Mouse (Mus musculus): ENCODE results near the gene Kctd20. TPM values are rescaled to one million over a fixed set of nuclear protein-coding genes. Genes with fewer than 3 reads are reported as not detected.

Kctd20 gene
- polyA plus RNA-seq, 1 experiment from 2014 or later = 93.9 TPM

DNA sequence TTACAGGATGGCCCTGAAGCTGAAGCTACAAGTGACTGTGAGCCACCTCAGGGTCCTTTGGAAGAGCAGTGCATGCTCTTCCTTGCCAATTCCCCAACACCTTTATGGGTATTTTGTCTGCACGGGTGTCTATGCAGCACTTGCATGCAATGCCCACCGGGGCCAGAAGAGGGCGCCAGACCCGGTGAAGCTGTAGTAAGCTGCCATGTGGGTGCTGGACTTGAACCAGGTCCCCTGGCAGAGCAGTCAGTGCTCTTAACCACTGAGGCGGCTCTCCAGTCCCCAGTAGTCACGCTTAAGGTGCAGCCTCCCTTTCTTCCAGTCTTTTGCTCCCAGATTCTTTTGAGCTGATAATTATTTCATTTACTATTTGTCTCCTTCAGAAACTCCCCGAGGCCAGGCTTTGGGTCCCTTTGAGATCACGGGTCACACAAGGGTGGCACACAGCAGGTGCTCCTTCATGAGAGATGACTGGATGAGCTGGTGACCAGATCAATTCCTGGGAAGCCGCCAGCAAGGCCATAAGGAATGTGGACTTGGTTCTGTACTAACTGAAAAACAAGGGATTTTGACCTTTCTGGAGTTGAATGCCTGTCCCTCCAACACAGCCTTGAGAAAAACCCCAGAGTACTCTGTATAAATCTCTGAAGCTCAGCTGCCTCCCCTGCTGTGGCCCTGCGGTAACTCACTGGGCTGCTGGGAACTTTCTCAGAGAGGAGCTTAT, 15.0 kb upstream of the Kctd20 start:
- Histone ChIP-seq H3K27ac (no peak overlapping the region), H3K4me1 (no peaks in the 10 kb centered on the region), H3K4me2 (no peak overlapping the region), H3K36me3 (replicated peaks) (no peaks in the 10 kb centered on the region), H3K9me3 (no peaks in the 10 kb centered on the region), H3K4me3 (no peak overlapping the region), H3K9ac (no peak overlapping the region), H3K27me3 (replicated peaks) (no peaks in the 10 kb centered on the region)
- 84% methylated on average over 10 of the region's 10 CpGs for WGBS
- no peak for ATAC-seq (replicated peaks)

DNA sequence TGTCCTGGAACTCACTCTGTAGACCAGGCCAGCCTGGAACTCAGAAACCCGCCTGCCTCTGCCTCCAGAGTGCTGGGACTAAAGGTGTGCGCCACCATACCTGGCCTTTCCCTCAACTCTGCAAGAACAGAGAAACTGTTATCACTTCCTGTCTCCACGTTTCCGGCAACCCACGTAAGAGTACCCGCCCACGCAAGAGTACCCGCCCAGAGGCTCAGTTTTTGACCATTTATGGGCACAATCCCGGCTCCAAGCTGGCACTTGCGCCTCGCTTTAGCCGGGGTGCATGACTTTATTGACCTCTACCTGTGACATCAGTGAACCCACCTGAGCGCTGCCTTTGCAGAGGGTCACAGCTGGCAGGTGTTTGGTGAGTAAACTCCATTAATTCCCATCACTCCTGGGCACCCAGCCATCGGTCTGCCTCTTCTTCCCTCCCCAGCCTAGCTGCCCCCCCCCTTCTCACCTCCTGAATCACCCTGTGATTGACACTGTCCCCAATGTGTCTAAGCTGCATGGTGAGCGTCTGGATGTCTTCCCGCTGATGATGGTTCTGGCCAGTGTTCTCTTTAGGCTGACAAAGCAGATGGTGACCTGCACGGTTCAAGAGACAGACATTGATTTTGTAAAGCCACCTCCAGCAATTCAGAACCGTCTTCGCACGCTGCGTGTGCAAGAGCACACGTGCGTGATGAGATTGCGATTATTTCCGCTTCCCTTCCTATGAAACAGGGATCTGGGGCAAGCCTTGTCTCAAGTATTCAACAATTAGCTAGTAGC, 10.8 kb upstream of the Kctd20 start:
- Histone ChIP-seq H3K9ac (no peak overlapping the region), H3K9me3 (no peaks in the 10 kb centered on the region), H3K4me2 (no peak overlapping the region), H3K4me3 (no peak overlapping the region), H3K27me3 (replicated peaks) (no peaks in the 10 kb centered on the region), H3K4me1 (no peaks in the 10 kb centered on the region), H3K36me3 (replicated peaks) (no peaks in the 10 kb centered on the region), H3K27ac (no peak overlapping the region)
- no peak for ATAC-seq (replicated peaks)
- 88% methylated on average over 25 of the region's 25 CpGs for WGBS

DNA sequence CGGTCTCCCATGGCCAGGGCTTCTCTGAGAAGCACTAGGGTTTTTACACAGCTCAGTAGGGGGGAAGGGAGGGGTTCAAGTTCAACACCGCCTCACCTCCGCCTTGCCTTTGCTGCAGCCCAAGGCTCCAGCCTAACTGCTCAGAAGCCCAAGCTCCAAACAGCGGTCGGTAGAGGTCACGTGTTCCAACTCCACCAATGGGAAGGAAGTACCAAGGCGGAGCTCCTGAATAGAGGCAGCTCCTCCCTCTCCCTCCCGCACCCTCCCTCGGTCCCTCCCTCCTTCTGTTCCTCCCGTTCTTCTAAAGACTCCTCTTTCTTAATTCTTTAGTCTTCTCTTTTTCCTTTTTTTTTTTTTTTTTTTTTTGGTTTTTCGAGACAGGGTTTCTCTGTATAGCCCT, 9.6 kb upstream of the Kctd20 start:
- Histone ChIP-seq H3K4me2 (no peak overlapping the region), H3K4me3 (no peak overlapping the region), H3K27ac (no peak overlapping the region), H3K9me3 (no peaks in the 10 kb centered on the region), H3K36me3 (replicated peaks) (no peaks in the 10 kb centered on the region), H3K4me1 (no peaks in the 10 kb centered on the region), H3K9ac (no peak overlapping the region), H3K27me3 (replicated peaks) (no peaks in the 10 kb centered on the region)
- WGBS = 87% methylated on average over 10 of the region's 11 CpGs
- ATAC-seq (replicated peaks) = no peak

DNA sequence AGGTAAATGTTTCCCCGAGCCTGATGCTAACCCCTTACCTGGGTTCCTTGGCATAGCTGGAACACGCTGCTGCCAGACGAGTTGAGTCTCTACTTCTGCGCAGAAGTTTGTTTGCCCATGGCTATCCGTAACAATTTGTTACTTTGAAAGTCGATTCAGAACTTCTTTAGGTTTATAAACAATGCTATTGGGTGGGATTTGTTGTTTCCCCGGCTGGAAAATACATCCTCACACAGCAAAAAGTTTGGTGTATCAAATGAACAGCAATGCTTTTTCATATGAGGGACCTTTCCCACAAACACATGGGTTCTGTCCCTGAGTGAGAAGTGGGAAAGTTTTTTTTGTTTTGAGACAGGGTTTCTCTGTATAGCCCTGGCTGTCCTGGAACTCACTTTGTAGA, 8.0 kb upstream of the Kctd20 start, which contains the start of gene Pxt1:
Gene Pxt1 (minus strand): TSS at position 101 of the 400 bp plus-strand sequence.
- WGBS = 90% methylated on average over 7 of the region's 7 CpGs
- H3K4me1 ChIP-seq = no peaks in the 10 kb centered on the region
- H3K27me3 ChIP-seq (replicated peaks) = no peaks in the 10 kb centered on the region
- no peak within 1 kb of the TSS for H3K4me2 ChIP-seq
- H3K27ac ChIP-seq = no peak within 1 kb of the TSS
- no peak for ATAC-seq (replicated peaks)
- no peak within 1 kb of the TSS for H3K4me3 ChIP-seq
- H3K9ac ChIP-seq = no peak within 1 kb of the TSS
- no peaks in the 10 kb centered on the region for H3K36me3 ChIP-seq (replicated peaks)
- H3K9me3 ChIP-seq = peaks cover 3% of the 10 kb centered on the region; the same call in 1 of the 2 replicates

DNA sequence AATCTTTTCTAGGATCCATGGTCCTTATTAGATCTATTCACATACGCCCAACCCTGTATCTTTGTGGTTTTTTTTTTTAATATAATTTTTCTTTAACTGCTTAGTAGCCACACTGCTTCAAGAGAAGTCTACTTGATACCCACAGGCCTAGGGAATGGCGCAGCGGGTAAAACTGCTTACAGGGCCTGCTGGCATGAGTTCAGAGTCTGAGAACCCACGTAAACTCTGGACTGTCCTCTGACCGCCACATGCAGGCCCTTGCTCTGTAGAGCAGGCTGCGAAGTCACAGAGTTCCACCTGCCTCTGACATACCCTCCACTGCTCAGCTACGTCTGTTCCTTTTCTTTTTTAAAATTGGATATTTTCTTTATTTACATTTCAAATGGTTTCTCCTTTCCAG, 7.3 kb upstream of the Kctd20 start:
- Histone ChIP-seq H3K27me3 (replicated peaks) (no peaks in the 10 kb centered on the region), H3K9ac (no peak overlapping the region), H3K4me2 (no peak overlapping the region), H3K4me3 (no peak overlapping the region), H3K4me1 (no peaks in the 10 kb centered on the region), H3K9me3 (peaks cover 3% of the 10 kb centered on the region; the same call in 1 of the 2 replicates), H3K27ac (no peak overlapping the region), H3K36me3 (replicated peaks) (no peaks in the 10 kb centered on the region)
- WGBS = 94% methylated on average over 7 of the region's 7 CpGs
- no peak for ATAC-seq (replicated peaks)

DNA sequence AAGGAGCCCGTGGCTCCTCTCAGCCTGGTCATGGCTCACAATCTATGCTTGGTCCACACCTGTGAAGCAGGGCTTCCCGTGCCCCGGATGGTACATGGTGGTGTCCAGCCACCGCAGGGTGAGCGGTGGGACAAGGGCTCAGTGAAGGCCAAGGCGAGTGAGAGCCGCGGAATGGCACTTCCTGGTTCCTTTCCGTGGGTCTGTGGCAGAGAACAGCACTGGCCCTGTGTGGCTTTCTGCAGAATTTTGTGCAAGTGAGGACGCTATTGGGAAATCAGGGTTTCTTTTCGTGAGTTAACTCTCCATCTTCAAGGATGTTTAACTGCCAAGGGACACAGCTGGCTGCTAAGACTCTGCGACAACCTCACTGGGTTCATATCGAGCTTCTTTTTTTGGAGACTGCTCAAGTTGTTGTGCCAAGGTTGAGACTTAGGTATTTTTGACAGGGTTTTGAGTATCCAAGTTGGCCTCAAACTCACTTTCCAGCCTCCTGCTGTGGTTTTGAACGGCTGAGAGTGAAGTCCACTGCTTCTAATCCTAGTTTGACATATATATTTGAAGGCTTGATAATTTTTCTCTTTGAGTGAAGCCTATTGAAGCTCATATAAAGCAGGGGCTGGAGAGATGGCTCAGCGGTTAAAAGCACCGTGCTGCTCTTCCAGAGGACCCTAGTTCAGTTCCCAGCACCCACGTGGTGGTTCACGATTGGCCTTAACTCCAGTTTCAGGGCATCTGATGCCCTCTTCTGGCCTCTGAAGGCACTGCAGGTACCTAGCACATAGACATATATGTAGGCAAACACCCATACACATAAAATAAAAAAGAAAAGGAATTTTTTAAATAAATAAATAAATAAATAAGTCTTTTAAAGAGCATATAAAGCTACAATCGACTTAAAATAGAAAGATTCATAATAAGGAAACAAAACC, 4.5 kb upstream of the Kctd20 start:
- WGBS = 90% methylated on average over 19 of the region's 19 CpGs
- no peak overlapping the region for H3K4me3 ChIP-seq
- H3K27ac ChIP-seq = no peak overlapping the region
- H3K27me3 ChIP-seq (replicated peaks) = no peaks in the 10 kb centered on the region
- H3K36me3 ChIP-seq (replicated peaks) = no peaks in the 10 kb centered on the region
- ATAC-seq (replicated peaks) = no peak
- peaks cover 7% of the 10 kb centered on the region for H3K4me1 ChIP-seq
- no peak overlapping the region for H3K9ac ChIP-seq
- H3K9me3 ChIP-seq = peaks cover 3% of the 10 kb centered on the region; the same call in 1 of the 2 replicates
- no peak overlapping the region for H3K4me2 ChIP-seq

DNA sequence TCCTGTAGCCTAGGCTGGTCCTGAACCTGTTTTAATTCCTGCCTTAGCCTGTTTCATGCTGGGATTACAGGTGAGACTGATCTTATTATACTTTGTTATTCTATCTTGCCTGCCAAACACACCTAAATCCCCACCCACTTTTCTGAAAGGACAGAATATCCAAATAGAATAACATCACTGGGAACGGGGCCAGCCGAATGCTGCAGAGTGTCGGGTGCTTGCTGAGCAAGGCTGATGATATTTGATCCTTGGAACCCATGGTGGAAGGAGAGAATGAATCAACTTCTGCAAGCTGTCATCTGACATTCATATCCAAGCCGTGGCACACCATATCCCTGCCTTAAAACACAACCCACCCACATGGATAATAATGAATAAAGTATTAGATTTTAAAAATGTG, 3.1 kb upstream of the Kctd20 start:
- no peak overlapping the region for H3K4me2 ChIP-seq
- H3K9ac ChIP-seq = no peak overlapping the region
- ATAC-seq (replicated peaks) = no peak
- H3K4me3 ChIP-seq = no peak overlapping the region
- H3K36me3 ChIP-seq (replicated peaks) = no peaks in the 10 kb centered on the region
- no peak overlapping the region for H3K27ac ChIP-seq
- peaks cover 13% of the 10 kb centered on the region for H3K4me1 ChIP-seq
- no peaks in the 10 kb centered on the region for H3K27me3 ChIP-seq (replicated peaks)
- peaks cover 3% of the 10 kb centered on the region; the same call in 1 of the 2 replicates for H3K9me3 ChIP-seq
- 84% methylated on average over 4 of the region's 4 CpGs for WGBS

DNA sequence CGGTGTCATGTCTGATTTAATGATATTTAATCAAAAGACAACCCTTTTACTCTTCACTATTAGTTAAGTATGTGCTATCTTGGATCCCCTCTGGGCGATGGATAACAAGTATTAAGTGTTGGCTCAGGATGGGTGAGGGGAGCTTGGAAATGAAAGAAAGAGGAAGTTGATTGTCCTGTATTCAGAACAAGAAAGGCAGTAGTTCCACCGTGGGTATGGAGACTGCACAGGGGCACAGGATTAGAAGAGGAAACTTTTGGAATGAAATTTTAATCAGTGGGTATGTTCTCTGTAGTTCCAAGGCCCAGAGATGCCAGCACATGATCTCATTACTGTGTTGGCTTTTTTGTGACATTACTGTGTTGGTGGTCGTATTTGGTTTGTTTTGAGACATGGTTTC, 999 bp upstream of the Kctd20 start:
- H3K4me2 ChIP-seq = no peak overlapping the region
- peaks cover 3% of the 10 kb centered on the region; the same call in 1 of the 2 replicates for H3K9me3 ChIP-seq
- no peaks in the 10 kb centered on the region for H3K36me3 ChIP-seq (replicated peaks)
- H3K9ac ChIP-seq = no peak overlapping the region
- WGBS = 81% methylated on average over 4 of the region's 4 CpGs
- H3K4me3 ChIP-seq = no peak overlapping the region
- ATAC-seq (replicated peaks) = no peak
- no peaks in the 10 kb centered on the region for H3K27me3 ChIP-seq (replicated peaks)
- peaks cover 26% of the 10 kb centered on the region for H3K4me1 ChIP-seq
- H3K27ac ChIP-seq = no peak overlapping the region

DNA sequence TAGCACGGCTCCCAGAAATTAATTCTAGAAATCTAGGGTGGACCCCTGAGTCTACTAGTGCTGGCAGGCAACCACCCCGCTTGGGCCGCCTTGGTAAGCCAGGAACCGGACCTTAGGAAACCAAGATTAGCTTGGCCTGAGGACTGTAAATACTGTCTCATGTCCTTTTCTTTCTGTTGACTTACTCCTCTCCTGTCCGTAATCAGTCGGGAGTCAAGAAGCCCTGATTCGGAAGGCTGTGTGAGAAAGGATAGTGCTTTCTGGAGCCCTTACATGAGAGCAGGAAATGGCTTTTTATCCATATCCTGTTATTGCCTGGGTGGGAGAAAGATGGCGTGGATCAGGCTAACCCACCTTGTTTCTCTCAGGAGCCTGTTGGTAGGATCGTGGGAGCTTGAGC, 1.5 kb downstream of the Kctd20 start:
- Histone ChIP-seq H3K27me3 (replicated peaks) (no peaks in the 10 kb centered on the region), H3K9ac (peak overlapping the region; percentile 85), H3K4me1 (peaks cover 26% of the 10 kb centered on the region), H3K36me3 (replicated peaks) (no peaks in the 10 kb centered on the region), H3K9me3 (no peaks in the 10 kb centered on the region), H3K4me2 (peak overlapping the region; percentile 62), H3K4me3 (peak overlapping the region; percentile 82), H3K27ac (peak overlapping the region; percentile 98)
- ATAC-seq (replicated peaks) = no peak
- 17% methylated on average over 9 of the region's 9 CpGs for WGBS

DNA sequence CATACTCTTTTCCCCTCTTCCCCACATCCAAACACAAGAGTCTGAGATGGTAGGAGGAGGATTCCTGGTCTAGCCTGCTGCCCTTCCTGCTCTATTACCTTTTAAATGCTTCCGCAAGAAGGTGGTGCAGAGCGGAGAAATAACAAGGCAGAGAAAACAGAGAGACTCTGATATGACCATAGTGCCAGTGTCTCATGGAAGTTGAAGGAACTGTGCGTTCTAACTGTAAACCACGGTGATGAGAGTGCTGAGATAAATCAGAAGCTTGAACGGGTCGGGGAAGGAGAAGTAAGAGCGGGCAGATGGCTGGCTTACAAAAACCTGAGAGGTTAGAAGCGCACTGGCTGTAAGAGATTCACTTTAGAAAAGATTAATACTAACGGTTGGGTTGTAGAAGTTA, 2.7 kb downstream of the Kctd20 start:
- Histone ChIP-seq H3K4me3 (no peak overlapping the region), H3K27me3 (replicated peaks) (no peaks in the 10 kb centered on the region), H3K4me2 (peak overlapping the region; percentile 62), H3K9ac (no peak overlapping the region), H3K36me3 (replicated peaks) (no peaks in the 10 kb centered on the region), H3K4me1 (peaks cover 26% of the 10 kb centered on the region), H3K27ac (no peak overlapping the region), H3K9me3 (no peaks in the 10 kb centered on the region)
- WGBS = 96% methylated on average over 9 of the region's 9 CpGs
- ATAC-seq (replicated peaks) = no peak

DNA sequence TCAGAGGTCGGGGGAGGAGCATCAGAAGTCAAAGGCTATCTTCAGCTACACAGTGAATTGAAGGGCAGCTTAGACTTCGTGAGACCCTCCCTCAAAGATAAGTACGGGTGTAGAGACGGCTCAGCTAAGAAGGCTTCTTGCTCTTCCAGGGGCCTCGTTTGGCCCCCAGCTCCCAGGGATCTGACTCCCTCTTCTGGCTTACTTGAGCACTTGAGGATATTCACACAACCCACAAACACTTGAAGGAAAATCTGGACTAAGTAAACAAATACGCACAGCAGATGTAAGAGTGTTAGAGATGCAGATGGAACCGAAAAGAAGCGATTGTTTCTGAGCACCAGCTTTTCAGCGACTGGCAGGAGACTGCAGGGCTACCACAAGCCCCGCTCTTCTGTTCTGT, 8.8 kb downstream of the Kctd20 start:
- no peaks in the 10 kb centered on the region for H3K9me3 ChIP-seq
- H3K9ac ChIP-seq = no peak overlapping the region
- no peak overlapping the region for H3K4me2 ChIP-seq
- no peak overlapping the region for H3K27ac ChIP-seq
- H3K4me1 ChIP-seq = no peaks in the 10 kb centered on the region
- peaks cover 22% of the 10 kb centered on the region for H3K36me3 ChIP-seq (replicated peaks)
- H3K27me3 ChIP-seq (replicated peaks) = no peaks in the 10 kb centered on the region
- no peak overlapping the region for H3K4me3 ChIP-seq
- no peak for ATAC-seq (replicated peaks)
- WGBS = 66% methylated on average over 10 of the region's 10 CpGs

DNA sequence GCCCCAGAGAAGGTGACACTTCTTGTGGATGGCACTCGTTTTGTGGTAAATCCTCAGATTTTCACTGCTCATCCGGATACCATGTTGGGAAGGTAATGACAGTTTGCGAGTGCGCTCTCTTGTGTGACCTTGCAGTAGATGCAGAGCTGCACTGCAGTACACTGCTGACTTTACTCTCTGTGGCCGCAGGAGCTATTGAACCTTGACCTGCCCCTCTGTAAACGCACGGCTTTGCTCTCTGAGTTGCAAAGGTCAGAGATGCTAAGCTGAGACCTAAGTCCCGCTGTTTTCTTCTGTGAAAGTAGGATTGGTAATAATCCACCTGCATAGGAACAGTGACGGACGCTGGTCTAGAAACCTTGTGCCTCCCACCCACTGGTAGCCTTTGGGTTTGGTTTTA, 9.8 kb downstream of the Kctd20 start:
- H3K36me3 ChIP-seq (replicated peaks) = peaks cover 32% of the 10 kb centered on the region
- WGBS = 77% methylated on average over 10 of the region's 10 CpGs
- ATAC-seq (replicated peaks) = no peak

More for the DNA sequence above, 9.8 kb downstream of the Kctd20 start:
- Histone ChIP-seq H3K4me3 (no peak overlapping the region), H3K4me2 (no peak overlapping the region), H3K9ac (no peak overlapping the region), H3K9me3 (no peaks in the 10 kb centered on the region), H3K27ac (no peak overlapping the region), H3K27me3 (replicated peaks) (no peaks in the 10 kb centered on the region), H3K4me1 (no peaks in the 10 kb centered on the region)
